Mouse (Mus musculus) neural tube, embryonic 14.5 days (tissue): Measurements from ENCODE around the gene Adamtsl2. TPM values are rescaled to one million over a fixed set of nuclear protein-coding genes. Genes with fewer than 3 reads are reported as not detected.

Source experiments
- ATAC-seq: fragments of 200-750 bp; cut with Nextera tagmentation; 2 replicates; pipeline ENCODE4 v1.8.0; 2017; ENCODE audit warnings: low read depth, mild to moderate bottlenecking, moderate TSS enrichment, moderate library complexity
- H3K27ac ChIP-seq: fragments of 300-500 bp; sonication (generic); 2 replicates; pipeline ENCODE4 v1.5.1; 2014; ENCODE audit warnings: low read depth, mild to moderate bottlenecking, control low read depth, low read length, moderate library complexity, mixed read lengths
- H3K27me3 ChIP-seq: fragments of 300-500 bp; sonication (generic); 2 replicates; pipeline ENCODE4 v1.6.1; 2014; ENCODE audit warnings: low read length; ENCODE audit not compliant: control insufficient read depth, insufficient read depth
- H3K36me3 ChIP-seq: fragments of 300-500 bp; sonication (generic); 2 replicates; pipeline ENCODE4 v1.6.1; 2014; ENCODE audit warnings: low read length, mixed read lengths; ENCODE audit not compliant: control insufficient read depth, insufficient read depth
- H3K4me1 ChIP-seq: fragments of 300-500 bp; sonication (generic); 2 replicates; pipeline ENCODE4 v1.6.1; 2014; ENCODE audit warnings: low read length; ENCODE audit not compliant: control insufficient read depth, insufficient read depth
- H3K4me2 ChIP-seq: fragments of 300-500 bp; sonication (generic); 2 replicates; pipeline ENCODE4 v1.6.1; 2014; ENCODE audit warnings: mild to moderate bottlenecking, low read depth, low read length, control low read depth
- H3K4me3 ChIP-seq: fragments of 300-500 bp; sonication (generic); 2 replicates; pipeline ENCODE4 v1.5.1; 2014; ENCODE audit warnings: low read depth, low read length, control low read depth, mixed read lengths
- H3K9ac ChIP-seq: fragments of 300-500 bp; sonication (generic); replicated peaks from 2 replicates; pipeline ENCODE4 v1.6.1; 2014; ENCODE audit warnings: low read depth, mild to moderate bottlenecking, control low read depth, low read length, mixed read lengths
- H3K9me3 ChIP-seq: fragments of 300-500 bp; sonication (generic); 2 replicates; pipeline ENCODE4 v1.6.1; 2016; ENCODE audit warnings: low read length; ENCODE audit not compliant: control insufficient read depth
- WGBS: fragments of 180-500 bp; shearing (Covaris S2); extraction: QIAGEN DNeasy Blood & Tissue Kit; methylation state at CpG from one replicate; pipeline ENCODE4 v1.1.7; 2014; 5-methylcytosine and 5-hydroxymethylcytosine counted together
- polyA plus RNA-seq: library from polyadenylated mRNA; unstranded; fragments of >200 nt; fragmentation: Nextera tagmentation; extraction: Ambion mirVana; gene quantifications from 2 replicates; pipeline ENCODE4 v1.2.1, GENCODE M21; 2014

Adamtsl2 gene
- polyA plus RNA-seq, 1 experiment from 2014 or later = 5.9 TPM

DNA sequence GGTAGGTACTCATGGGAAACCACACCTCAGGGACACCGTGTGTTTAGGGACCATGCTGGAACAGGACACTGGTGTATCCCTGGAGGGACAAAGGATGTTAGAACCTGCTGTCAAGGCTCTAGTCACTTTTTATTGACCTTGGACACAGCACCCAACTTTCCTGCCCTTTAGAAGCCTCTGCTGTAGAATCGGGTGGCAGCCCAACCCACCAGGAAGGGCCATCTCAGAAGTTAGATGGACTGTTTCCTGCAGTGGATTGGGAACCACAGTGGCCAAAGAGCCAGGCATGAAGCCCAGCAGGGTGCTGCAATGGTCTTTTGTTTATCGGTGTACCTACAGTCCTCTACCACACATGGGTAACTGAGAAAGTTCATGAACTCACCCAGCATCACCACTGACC, 34.5 kb upstream of the Adamtsl2 start:
- Histone ChIP-seq H3K4me3 (no peak overlapping the region), H3K27me3 (no peaks in the 10 kb centered on the region), H3K4me1 (no peaks in the 10 kb centered on the region), H3K9ac (no peak overlapping the region), H3K36me3 (no peaks in the 10 kb centered on the region), H3K27ac (no peak overlapping the region), H3K9me3 (no peaks in the 10 kb centered on the region), H3K4me2 (no peak overlapping the region)
- 74% methylated on average over 3 of the region's 3 CpGs for WGBS
- ATAC-seq = no peak

DNA sequence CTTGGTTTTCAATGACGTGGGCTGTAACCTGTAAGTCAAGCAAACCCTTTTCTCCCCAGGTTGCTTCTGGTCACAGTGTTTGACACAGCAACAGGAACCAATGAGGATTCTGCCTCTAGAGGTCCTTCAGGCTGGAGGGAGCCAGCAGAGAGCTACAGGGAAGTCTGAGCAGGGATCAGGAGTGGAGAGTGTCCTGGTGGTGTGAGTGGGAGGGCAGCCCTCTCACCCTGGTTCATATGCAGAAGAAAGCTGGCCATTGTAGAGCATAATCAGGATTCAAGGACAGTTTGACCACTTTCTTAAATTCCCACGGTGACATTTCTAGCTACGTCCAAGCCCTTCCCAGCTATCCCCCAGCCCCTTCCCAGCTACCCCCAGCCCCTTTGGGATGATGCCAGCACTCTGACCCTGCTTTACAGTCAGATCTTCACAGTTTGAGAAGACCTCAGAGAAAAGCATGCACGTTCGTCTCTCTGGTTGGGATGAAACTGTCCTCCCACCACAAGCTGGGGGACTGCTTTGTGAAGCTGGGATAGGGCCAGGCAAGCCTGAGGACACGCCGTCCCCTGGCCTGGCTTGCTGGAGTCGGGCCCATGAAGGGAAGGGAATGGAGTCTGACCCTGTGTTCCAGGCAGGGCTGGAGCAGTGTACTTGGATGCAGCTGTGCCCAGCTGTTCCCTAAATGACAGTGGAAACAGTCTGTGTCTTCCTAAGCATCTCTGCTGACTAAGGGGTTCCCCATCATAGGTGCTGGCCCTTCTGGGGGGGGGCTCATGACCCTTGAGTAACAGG, 33.0 kb upstream of the Adamtsl2 start:
- ATAC-seq = no peak
- H3K27me3 ChIP-seq = no peaks in the 10 kb centered on the region
- H3K4me3 ChIP-seq = no peak overlapping the region
- H3K27ac ChIP-seq = no peak overlapping the region
- H3K36me3 ChIP-seq = no peaks in the 10 kb centered on the region
- 68% methylated on average over 8 of the region's 8 CpGs for WGBS
- H3K9ac ChIP-seq = no peak overlapping the region
- no peak overlapping the region for H3K4me2 ChIP-seq
- no peaks in the 10 kb centered on the region for H3K4me1 ChIP-seq
- no peaks in the 10 kb centered on the region for H3K9me3 ChIP-seq

DNA sequence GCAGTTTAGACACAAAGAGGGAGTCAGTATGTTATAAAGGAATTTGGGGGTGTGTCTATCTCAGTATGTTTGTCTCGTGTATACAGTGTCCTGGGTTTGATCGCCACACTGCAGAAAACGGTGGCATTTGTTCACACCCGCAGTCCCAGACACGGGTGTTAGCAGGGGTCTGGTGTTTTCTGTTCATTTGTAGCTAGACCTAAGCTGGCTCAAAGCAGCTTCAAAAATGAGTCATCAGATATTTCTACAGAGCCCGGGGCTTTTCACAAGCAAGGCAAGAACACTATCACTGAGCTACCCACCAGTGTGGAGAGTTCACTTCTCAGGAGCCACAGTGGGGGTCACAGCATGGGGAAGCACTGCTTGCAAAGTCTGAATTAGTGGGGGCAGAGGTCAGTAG, 29.8 kb upstream of the Adamtsl2 start:
- Histone ChIP-seq H3K4me2 (no peak overlapping the region), H3K9me3 (no peaks in the 10 kb centered on the region), H3K9ac (no peak overlapping the region), H3K4me1 (no peaks in the 10 kb centered on the region), H3K27ac (no peak overlapping the region), H3K4me3 (no peak overlapping the region), H3K27me3 (no peaks in the 10 kb centered on the region), H3K36me3 (no peaks in the 10 kb centered on the region)
- no peak for ATAC-seq
- WGBS = 55% methylated on average over 6 of the region's 6 CpGs

DNA sequence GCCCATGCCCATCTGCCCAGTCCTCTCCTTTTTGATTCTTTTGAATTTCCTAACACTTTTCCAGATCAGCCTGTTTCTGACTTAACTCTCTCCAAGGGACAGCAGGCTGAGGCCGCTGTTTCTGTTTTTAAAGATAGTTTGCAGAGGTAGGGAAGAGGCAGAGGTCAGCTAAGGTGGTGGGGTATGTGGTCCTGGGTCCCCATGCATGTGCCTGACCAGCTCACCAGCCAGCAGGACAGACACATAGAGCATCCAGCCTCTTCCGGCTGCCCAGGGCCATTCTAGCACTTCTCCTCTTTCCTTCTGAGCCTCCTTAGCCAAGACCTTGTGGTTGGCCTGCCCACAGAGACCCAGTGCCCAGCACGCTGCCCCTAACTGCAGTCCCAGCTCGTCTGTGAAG, 20.9 kb upstream of the Adamtsl2 start:
- Histone ChIP-seq H3K9ac (no peak overlapping the region), H3K9me3 (no peaks in the 10 kb centered on the region), H3K4me3 (no peak overlapping the region), H3K27ac (no peak overlapping the region), H3K4me2 (no peak overlapping the region), H3K4me1 (peaks cover 5% of the 10 kb centered on the region; the same call in 1 of the 2 replicates), H3K27me3 (no peaks in the 10 kb centered on the region), H3K36me3 (no peaks in the 10 kb centered on the region)
- no peak for ATAC-seq
- WGBS = 19% methylated on average over 4 of the region's 4 CpGs

DNA sequence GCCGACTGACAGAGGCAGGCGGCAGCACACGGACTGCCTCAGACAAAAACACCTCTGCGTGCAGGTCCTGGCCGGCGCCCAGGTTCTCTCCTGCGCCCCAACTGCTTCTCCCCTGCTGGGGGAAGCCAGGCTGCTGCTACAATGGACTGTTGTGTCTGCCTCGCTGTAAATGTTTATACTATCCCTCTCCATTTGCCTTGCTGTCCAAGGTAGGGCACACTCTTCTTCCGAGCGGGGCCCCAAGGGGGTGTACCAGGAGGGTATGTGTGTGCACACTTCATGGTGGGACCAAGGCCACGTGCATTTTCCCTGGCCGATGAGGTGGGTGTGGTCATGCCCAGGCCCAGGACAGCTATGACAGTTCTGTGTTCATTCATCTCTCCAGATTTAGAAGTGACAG, 20.4 kb upstream of the Adamtsl2 start:
- ATAC-seq = no peak
- Histone ChIP-seq H3K36me3 (no peaks in the 10 kb centered on the region), H3K27ac (no peak overlapping the region), H3K9ac (no peak overlapping the region), H3K27me3 (no peaks in the 10 kb centered on the region), H3K4me1 (peaks cover 5% of the 10 kb centered on the region; the same call in 1 of the 2 replicates), H3K4me2 (no peak overlapping the region), H3K9me3 (no peaks in the 10 kb centered on the region), H3K4me3 (no peak overlapping the region)
- 12% methylated on average over 12 of the region's 12 CpGs for WGBS

DNA sequence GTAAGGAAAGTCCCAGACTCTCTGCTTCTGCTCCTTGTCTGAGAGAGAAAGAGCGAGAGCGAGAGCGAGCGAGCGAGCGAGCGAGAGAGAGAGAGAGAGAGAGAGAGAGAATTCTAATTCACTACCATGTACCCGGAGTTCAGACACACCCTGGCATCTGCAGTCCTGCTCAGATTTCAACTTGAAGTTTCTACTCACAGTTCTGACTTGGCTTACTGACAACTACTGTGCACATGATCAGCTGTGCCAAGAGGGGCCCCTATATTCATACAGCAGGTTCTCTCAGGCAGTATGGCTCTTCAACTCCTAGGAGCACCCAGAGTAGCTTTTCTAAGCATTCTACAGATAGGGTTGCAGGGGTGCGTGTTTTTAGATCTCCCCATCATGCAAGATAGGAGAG, 20.0 kb upstream of the Adamtsl2 start:
- H3K27ac ChIP-seq = no peak overlapping the region
- H3K36me3 ChIP-seq = no peaks in the 10 kb centered on the region
- peaks cover 5% of the 10 kb centered on the region; the same call in 1 of the 2 replicates for H3K4me1 ChIP-seq
- H3K4me3 ChIP-seq = no peak overlapping the region
- no peaks in the 10 kb centered on the region for H3K9me3 ChIP-seq
- H3K4me2 ChIP-seq = no peak overlapping the region
- H3K9ac ChIP-seq = no peak overlapping the region
- H3K27me3 ChIP-seq = no peaks in the 10 kb centered on the region
- no peak for ATAC-seq
- WGBS = 75% methylated on average over 9 of the region's 9 CpGs

DNA sequence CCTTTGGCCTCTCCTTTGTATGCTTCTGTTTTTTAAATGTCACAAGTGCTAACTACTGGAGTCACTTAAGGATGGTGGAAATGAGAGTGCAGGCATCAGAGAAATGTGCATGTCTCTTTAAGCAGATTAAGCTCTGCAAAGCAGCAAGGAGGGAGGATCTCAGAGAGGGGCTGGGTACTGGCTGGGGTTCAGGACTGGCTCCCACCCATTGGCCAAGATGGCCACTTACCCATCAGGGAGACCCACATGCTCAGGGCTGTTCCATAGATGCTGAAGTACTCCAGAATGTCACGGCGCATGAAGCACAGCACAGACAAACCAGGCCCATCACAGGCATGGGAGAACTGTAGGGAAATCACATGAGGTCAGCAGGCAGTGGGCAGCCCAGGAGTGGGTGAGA, 12.1 kb upstream of the Adamtsl2 start:
- 87% methylated on average over 2 of the region's 2 CpGs for WGBS
- Histone ChIP-seq H3K4me1 (no peaks in the 10 kb centered on the region), H3K9me3 (no peaks in the 10 kb centered on the region), H3K27ac (no peak overlapping the region), H3K4me2 (no peak overlapping the region), H3K4me3 (no peak overlapping the region), H3K9ac (no peak overlapping the region), H3K27me3 (no peaks in the 10 kb centered on the region), H3K36me3 (no peaks in the 10 kb centered on the region)
- ATAC-seq = no peak

DNA sequence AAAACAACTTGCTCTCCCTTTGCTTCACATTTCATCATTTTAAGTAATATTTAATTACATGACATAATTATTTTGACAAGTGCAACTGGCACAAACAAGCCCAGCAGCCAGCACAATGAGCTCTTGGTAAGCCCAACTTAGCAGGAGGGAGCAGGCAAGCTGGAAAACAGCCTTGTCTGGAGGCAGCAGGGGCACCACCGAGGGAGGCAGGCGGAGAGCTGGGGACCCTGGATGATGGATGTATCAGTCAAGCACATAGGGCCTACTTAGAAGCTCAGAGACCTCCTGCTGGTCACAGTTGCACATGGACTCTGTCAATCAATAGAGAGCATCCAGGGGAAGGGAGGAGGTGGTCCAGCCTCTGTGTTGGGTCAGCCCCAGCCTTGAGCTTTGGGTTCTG, 11.2 kb upstream of the Adamtsl2 start:
- H3K36me3 ChIP-seq = no peaks in the 10 kb centered on the region
- no peak overlapping the region for H3K27ac ChIP-seq
- H3K4me2 ChIP-seq = no peak overlapping the region
- H3K4me1 ChIP-seq = no peaks in the 10 kb centered on the region
- H3K4me3 ChIP-seq = no peak overlapping the region
- WGBS = 36% methylated on average over 2 of the region's 2 CpGs
- no peak overlapping the region for H3K9ac ChIP-seq
- no peaks in the 10 kb centered on the region for H3K27me3 ChIP-seq
- no peak for ATAC-seq
- no peaks in the 10 kb centered on the region for H3K9me3 ChIP-seq

DNA sequence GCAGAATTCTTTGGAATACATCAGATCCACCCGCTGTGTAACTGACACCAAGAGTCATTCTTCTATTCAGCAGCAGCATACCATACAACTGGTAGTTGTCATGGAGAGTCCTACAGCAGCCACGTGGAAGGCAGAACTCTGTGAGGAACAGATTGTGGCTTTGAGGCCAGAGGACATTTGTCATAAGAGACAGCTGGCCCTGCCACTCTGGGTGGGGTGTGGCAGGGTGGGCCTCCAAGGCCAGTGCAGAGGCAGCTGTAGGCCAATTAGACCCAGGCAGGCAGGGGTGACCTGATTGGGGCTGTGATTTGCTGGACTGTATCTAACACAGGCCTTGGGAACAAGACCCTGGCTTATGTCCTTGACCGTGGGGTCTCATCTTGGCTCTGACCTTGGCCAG, 9.5 kb upstream of the Adamtsl2 start:
- Histone ChIP-seq H3K27me3 (no peaks in the 10 kb centered on the region), H3K4me2 (no peak overlapping the region), H3K4me1 (no peaks in the 10 kb centered on the region), H3K9ac (no peak overlapping the region), H3K27ac (no peak overlapping the region), H3K9me3 (no peaks in the 10 kb centered on the region), H3K36me3 (no peaks in the 10 kb centered on the region), H3K4me3 (no peak overlapping the region)
- WGBS = 38% methylated on average over 3 of the region's 3 CpGs
- ATAC-seq = 0 out of 2 replicates have a peak, but pooled peaks have one; percentile 21
